Mouse (Mus musculus) lung, postnatal 0 days (tissue): ENCODE measurements around the gene Gstm6.

Source experiments
- CTCF ChIP-seq: IDR thresholded peaks from 2 replicates; pipeline ENCODE4 v1.5.1; 2016; ENCODE audit warnings: antibody characterized with exemption, mild to moderate bottlenecking
- EP300 ChIP-seq: IDR thresholded peaks from 2 replicates; pipeline ENCODE4 v1.6.1; 2016; ENCODE audit warnings: antibody characterized with exemption, mild to moderate bottlenecking, control low read depth

DNA sequence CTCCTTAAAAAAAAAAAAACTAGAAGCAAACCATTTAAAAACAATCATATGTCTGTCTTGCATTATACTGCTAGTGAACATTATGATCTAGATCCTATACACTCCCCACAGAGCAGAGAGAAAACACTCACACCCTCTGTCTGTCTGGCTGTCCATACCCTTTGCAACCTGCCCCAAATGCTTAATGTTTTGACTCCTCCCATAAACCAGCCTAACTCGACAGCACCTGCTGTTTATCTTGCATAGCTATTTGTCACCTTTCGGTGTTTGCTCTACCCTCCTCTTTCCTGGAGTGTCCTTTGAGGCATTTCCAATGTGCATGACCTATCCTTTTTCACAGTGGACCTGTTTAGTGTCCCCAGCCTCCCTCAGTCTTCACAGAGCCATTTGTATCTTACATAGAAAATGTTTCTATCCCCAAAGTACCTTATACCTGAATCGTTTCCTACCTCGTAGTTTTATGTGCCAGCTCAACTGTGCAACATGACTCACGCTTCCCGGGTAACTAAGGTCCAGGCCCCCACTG is 48.3 kb downstream of the Gstm6 start:
- TF ChIP-seq CTCF (no peak), EP300 (no peak)
